Mouse (Mus musculus): ENCODE measurements around the gene C130026I21Rik.
"Not testable (repeated sequence)": the region's sequence is repeated elsewhere in the genome, so short reads cannot be mapped to it uniquely, and the experiment has no call there.

- not testable (repeated sequence) for TF ChIP-seq CTCF (IDR thresholded peaks at IDR 0.05; ENCODE audit: borderline replicate concordance, extremely low read depth, insufficient read depth, insufficient read length); POLR2A (IDR thresholded peaks at IDR 0.05; ENCODE audit: borderline replicate concordance, extremely low read depth, insufficient read depth, insufficient read length, poor library complexity, severe bottlenecking)
Observed at GRCm38 (mm10) chr1:85101754-85102153, 168.6 kb downstream of the C130026I21Rik start.
